11 mouse cellular contexts compared by ENCODE assay signal in the genomic region with DNA sequence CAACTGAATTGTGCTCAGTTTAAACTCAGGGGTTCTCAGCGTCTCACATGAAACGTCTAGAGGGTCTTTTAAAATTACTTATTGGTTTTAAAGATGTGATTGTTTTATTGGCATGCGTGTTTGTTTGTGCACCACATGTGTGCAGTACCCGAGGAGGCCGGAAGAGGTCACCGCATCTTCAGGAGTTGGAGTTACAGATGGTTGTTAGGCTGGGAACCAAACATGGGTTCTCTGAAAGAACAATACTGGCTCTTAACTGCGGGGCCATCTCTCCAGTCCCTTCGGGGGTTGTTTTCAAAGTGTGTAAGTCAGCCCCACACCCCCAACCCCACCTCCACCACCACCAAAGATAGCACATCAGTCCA.
"Had no signal": no experiment of that assay in that cellular context is flagged by ENCODE, and none has a peak within 500 bp of the region (broad histone marks: within the 10 kb centered on the region; RNA-seq: fewer than 3 reads in every experiment).

No protein-coding gene starts in this region.

- H3K27ac ChIP-seq: limb, embryonic 10.5 days; liver, embryonic 15.5 days; midbrain, embryonic 13.5 days had no signal

- H3K27me3 ChIP-seq: midbrain, embryonic 13.5 days had no signal

- DNase-seq: kidney, adult 8-10 months; kidney, postnatal 25 days; layer of hippocampus, adult 9-11 months; lung, adult 2 months; thymus, postnatal 36 days had no signal

- ATAC-seq: intestine, embryonic 16.5 days; midbrain, embryonic 13.5 days had no signal

- H3K9me3 ChIP-seq: limb, embryonic 10.5 days; liver, embryonic 15.5 days; midbrain, embryonic 13.5 days had no signal

- H3K4me3 ChIP-seq: limb, embryonic 10.5 days; liver, embryonic 15.5 days; midbrain, embryonic 13.5 days; myocyte had no signal

- H3K9ac ChIP-seq: liver, embryonic 15.5 days; midbrain, embryonic 13.5 days had no signal

- H3K36me3 ChIP-seq: limb, embryonic 10.5 days; liver, embryonic 15.5 days; midbrain, embryonic 13.5 days had no signal

- H3K4me2 ChIP-seq: liver, embryonic 11.5 days; liver, embryonic 15.5 days; midbrain, embryonic 13.5 days had no signal
